Mouse (Mus musculus): ENCODE measurements at regions not wholly inside any gene's neighbourhood (a gene's known extent, or its start where the extent isn't known, plus 50 kb on each side); places are given as distances from the start of the nearest gene placed in this dataset.
"Not testable (repeated sequence)": the region's sequence is repeated elsewhere in the genome, so short reads cannot be mapped to it uniquely, and the experiment has no call there.

DNA sequence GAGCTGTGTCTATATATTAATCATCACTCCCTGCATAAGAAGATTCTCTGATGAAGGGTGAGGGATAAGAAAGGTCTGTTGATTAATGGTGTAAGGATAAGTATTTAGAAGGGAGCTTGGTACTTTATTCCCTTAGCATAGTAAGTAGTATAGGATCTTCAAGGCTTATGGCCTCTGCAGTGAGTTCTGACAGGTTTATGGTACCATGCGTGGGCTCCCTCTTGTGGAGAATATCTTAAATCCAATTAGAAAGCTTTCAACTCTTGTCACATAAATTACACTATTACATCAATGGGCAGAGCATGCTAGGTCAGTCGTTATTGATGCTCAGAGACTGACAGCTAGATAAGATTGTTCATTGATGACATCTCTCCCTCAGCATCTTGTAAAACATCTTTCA, 112.7 kb upstream of the Grin3a start:
- DNase-seq (ENCODE audit: low spot score in 2 of 2): no peak

DNA sequence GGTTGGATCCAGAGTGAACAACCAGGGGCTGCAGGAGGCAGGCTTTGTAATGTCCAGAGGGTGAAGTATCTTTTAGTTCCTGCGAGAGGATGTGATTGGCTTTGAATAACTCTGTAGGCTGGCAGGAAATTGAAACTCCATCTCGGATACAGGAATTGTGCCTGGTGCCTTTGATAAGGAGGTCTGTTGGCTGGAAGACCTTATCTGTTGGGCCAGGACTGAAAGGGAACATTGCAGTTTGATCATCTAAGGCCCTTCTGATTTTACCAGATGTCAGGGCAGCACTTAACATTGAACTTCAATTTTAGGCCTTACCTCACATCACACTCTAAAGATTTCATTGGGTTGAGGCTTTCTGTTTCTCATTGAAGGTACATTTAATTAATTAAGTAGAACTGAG, 111.3 kb upstream of the Grin3a start:
- no peak for DNase-seq (ENCODE audit: low spot score in 2 of 2)

DNA sequence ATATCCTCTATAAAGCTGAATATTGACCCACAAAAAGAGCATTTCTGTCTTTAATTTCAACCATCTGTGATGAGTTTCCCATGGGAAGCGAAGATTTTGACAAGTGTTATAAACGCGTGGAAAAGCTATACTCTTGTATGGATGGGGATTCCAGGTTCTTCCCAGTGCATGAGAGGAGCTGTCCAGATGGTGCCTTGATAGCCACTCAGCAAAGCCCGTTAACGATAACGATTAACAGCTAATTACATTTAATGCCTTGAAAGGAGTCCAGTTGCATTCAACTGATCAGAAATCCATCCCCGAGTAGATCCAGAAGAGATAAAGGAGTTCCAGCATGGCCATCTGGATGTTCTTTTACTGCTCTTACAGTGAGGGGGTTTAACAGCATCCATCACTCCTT, 100.8 kb upstream of the Grin3a start:
- no peak for DNase-seq (ENCODE audit: low spot score in 2 of 2)

DNA sequence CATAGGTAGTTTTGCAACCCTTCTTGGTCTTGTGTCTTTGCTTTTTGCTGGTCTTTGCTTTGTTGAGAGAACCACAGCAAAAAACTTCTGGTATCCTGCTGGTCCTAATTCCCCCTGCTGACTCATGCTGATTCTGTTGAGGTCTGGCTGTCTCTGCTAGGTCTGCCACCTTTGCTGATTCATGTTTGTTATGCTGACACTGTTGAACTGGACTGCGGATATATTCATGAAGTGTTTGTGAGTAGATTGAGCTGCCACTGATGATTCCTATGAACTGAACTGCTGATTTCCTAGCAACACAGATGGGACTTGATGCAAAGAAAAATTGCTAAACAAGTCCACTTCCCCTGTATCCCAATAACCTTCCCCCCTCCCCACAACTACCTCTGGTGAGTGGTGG, 91.9 kb upstream of the Grin3a start:
- no peak for DNase-seq (ENCODE audit: low spot score in 2 of 2)

DNA sequence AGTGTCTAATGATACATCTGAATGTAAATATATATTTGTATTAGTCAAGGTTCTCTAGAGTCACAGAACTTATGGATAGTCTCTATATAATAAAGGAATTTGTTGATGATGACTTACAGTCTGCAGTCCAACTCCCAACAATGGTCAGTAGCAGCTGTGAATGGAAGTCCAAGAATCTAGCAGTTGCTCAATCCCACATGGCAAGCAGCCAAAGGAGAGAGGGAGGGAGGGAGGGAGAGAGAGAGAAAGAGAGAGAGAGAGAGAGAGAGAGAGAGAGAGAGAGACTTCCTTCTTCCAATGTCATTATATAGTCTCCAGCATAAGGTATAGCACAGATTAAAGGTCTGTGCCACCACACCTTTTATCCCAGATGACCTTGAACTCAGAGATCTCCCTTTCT, 84.1 kb upstream of the Grin3a start:
- not testable (repeated sequence) for DNase-seq (ENCODE audit: low spot score in 2 of 2)

DNA sequence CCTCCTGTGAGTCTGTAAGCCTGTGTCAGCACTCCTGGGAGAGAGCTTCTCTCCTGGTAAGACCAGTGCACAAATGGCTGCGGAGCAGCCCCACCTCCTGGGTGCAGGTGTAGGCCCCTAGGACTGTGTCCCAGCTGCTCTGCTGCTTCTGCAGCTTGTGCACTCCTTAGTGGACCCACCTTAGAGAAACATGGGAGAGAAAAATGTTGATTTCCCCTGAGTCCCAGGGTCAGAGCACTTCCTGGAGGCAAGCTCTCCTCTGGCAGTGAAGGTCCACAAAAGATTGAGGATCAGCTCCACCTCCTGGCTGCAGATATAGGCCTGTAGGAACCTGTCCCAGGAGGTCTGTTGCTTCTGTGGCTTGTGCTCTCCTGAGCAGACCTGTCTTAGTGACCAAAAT, 81.5 kb upstream of the Grin3a start:
- no peak for DNase-seq (ENCODE audit: low spot score in 2 of 2)

DNA sequence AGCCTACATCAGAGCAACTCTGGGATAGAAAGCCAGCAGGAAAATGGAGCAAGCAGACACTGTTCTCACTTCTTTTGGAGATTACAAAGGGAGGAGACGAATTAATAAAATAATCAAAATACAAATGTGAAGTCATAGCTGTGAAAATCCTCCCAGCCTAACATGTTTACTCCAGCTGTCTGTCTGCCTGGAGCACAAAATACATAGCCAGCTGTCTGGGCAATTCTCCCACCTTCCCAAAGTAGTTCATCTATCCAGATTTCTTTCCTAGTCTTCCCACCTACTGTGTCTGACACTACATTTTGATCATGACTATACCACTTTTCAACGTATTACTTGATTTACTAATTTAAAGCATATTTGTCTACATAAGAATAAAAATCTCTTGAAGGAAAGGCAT, 68.7 kb upstream of the Grin3a start:
- DNase-seq (ENCODE audit: low spot score in 2 of 2): no peak

DNA sequence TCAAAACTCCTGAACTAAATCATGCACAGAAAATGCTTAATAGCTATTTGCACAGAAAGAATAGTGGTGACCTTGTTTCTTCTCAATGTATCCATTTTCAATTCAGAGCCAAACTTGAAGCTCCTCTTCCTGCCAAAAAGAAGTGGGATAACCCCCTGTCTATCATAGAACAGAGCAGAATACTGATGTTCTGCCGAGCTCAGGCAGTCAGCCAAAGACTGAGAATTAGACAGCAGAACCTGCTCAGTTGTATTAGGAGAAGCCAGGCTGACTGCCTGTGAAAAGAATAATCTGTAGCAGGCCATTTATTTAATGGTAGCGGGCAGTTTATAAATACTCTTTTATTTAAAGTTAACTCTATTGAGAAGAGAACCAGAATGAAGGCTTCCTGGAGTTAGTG, 68.1 kb upstream of the Grin3a start:
- peak; percentile 7 to 24 for DNase-seq (ENCODE audit: low spot score in 2 of 2)
